16 mouse cellular contexts compared by ENCODE assay signal in genomic region chr11:84697521-84697920, GRCm38 (mm10).
DNase-seq lines count a peak whose midpoint lies in the region; ATAC-seq and TF ChIP-seq lines count a peak whose summit lies in the region.
"Had no signal": no experiment of that assay in that cellular context is flagged by ENCODE, and none has a peak within 500 bp of the region (broad histone marks: within the 10 kb centered on the region; RNA-seq: fewer than 3 reads in every experiment).

No protein-coding gene starts in this region.

- TF ChIP-seq CTCF in E14TG2a.4 (conservative IDR thresholded peaks at IDR 0.05; ENCODE audit: low read length), result no peak
- no peak for TF ChIP-seq CTCF in G1E (IDR thresholded peaks at IDR 0.05; ENCODE audit: low read depth, low read length)
- TF ChIP-seq CTCF in thymus, adult 2 months (IDR thresholded peaks at IDR 0.05; ENCODE audit: borderline replicate concordance, control insufficient read depth, extremely low read depth, insufficient read depth, low read length, poor library complexity), result no peak
- no peak for TF ChIP-seq CTCF in stomach, postnatal 0 days (IDR thresholded peaks at IDR 0.05; ENCODE audit: low read depth)

- no peak overlapping the region for H3K9ac ChIP-seq in stomach, postnatal 0 days (ENCODE audit: low read length)
- H3K9ac ChIP-seq: embryonic facial prominence, embryonic 13.5 days; forebrain, embryonic 12.5 days; neural tube, embryonic 12.5 days; stomach, embryonic 15.5 days had no signal

- TF ChIP-seq EP300 in stomach, postnatal 0 days (optimal IDR thresholded peaks at IDR 0.05), result no peak

- ATAC-seq in G1E (ENCODE audit: extremely low read depth, insufficient number of reproducible peaks, low FRiP score, poor library complexity, severe bottlenecking), result no peak
- ATAC-seq in stomach, postnatal 0 days (ENCODE audit: low FRiP score, low TSS enrichment), result no peak
- ATAC-seq: activated CD4-positive, CD25-positive, alpha-beta regulatory T cell, adult 4 months; intestine, embryonic 16.5 days had no signal

- TF ChIP-seq POLR2A in thymus, adult 2 months (IDR thresholded peaks at IDR 0.05; ENCODE audit: control insufficient read depth, extremely low read depth, insufficient read depth, low read length, poor library complexity), result no peak

- H3K4me1 ChIP-seq in E14TG2a.4 (replicated peaks; ENCODE audit: low read depth, low read length) (peaks cover 59% of the 10 kb centered on the region), G1E (ENCODE audit: insufficient read depth, low read depth, low read length) (peaks cover 82% of the 10 kb centered on the region)
- no peaks in the 10 kb centered on the region; the same call in 1 of the 2 replicates for H3K4me1 ChIP-seq in thymus, adult 2 months (replicated peaks; ENCODE audit: control insufficient read depth, insufficient read depth, low read length)
- H3K4me1 ChIP-seq in stomach, postnatal 0 days (replicated peaks; ENCODE audit: control insufficient read depth, insufficient read depth), result no peaks in the 10 kb centered on the region
- H3K4me1 ChIP-seq: stomach, embryonic 15.5 days had no signal

- intact Hi-C loops in left cerebral cortex, postnatal 10 days (cut with DNase I), result no loop called here

- H3K27me3 ChIP-seq in E14TG2a.4 (ENCODE audit: insufficient read depth, low read length) (peaks cover 17% of the 10 kb centered on the region; the same call in 1 of the 2 replicates), G1E (ENCODE audit: insufficient read depth, low read length) (no peaks in the 10 kb centered on the region)
- H3K27me3 ChIP-seq in thymus, adult 2 months (ENCODE audit: control insufficient read depth, insufficient read depth, low read length), result no peaks in the 10 kb centered on the region
- H3K27me3 ChIP-seq in stomach, postnatal 0 days (ENCODE audit: control insufficient read depth, insufficient read depth, low read length), result no peaks in the 10 kb centered on the region
- H3K27me3 ChIP-seq: stomach, embryonic 15.5 days had no signal

- 0 out of 2 replicates have a peak overlapping the region, but pooled peaks have one; percentile 21 for H3K4me3 ChIP-seq in E14TG2a.4 (replicated peaks; ENCODE audit: low read length)
- H3K4me3 ChIP-seq in G1E (ENCODE audit: low read depth, low read length), result peak overlapping the region; percentile 49; the same call in 1 of the 2 replicates
- no peak overlapping the region for H3K4me3 ChIP-seq in thymus, adult 2 months (ENCODE audit: control insufficient read depth, insufficient read depth, low read length)
- H3K4me3 ChIP-seq in stomach, postnatal 0 days (ENCODE audit: low read depth, low read length), result no peak overlapping the region
- H3K4me3 ChIP-seq: embryonic facial prominence, embryonic 13.5 days; forebrain, embryonic 12.5 days; neural tube, embryonic 12.5 days; stomach, embryonic 15.5 days had no signal

- no peak for DNase-seq in G1E (ENCODE audit: low spot score)
- DNase-seq in layer of hippocampus, adult 18-20 months (ENCODE audit: low spot score in 2 of 2), result peak; percentile 71 to 87
- peak; percentile 57 to 68 for DNase-seq in left cerebral cortex, postnatal 10 days (ENCODE audit: extremely low spot score in 1 of 2, low spot score in 2 of 2)
- DNase-seq in thymus, adult 2 months, result no peak
- DNase-seq in gastrocnemius, adult 8-10 months (ENCODE audit: low spot score in 2 of 2), result no peak
- no peak for DNase-seq in embryo, embryonic 9.5 days (ENCODE audit: extremely low spot score)
- no peak for DNase-seq in stomach, postnatal 0 days (ENCODE audit: low spot score)
- DNase-seq: cerebellum, adult 9-10 months; lung, adult 18-20 months had no signal

- WGBS in thymus, adult 2 months, result 56% methylated on average over 5 of the region's 5 CpGs
- 45% methylated on average over 5 of the region's 5 CpGs for WGBS in stomach, postnatal 0 days

- H3K36me3 ChIP-seq in E14TG2a.4 (ENCODE audit: insufficient read depth, low read length) (no peaks in the 10 kb centered on the region), G1E (replicated peaks) (no peaks in the 10 kb centered on the region)
- no peaks in the 10 kb centered on the region for H3K36me3 ChIP-seq in thymus, adult 2 months (ENCODE audit: control insufficient read depth, insufficient read depth, low read length)
- no peaks in the 10 kb centered on the region for H3K36me3 ChIP-seq in stomach, postnatal 0 days (ENCODE audit: control insufficient read depth, insufficient read depth, low read length)
- H3K36me3 ChIP-seq: embryonic facial prominence, embryonic 13.5 days; forebrain, embryonic 12.5 days; neural tube, embryonic 12.5 days; stomach, embryonic 15.5 days had no signal

- H3K4me2 ChIP-seq in stomach, postnatal 0 days (replicated peaks; ENCODE audit: low read depth), result no peak overlapping the region
- H3K4me2 ChIP-seq: embryonic facial prominence, embryonic 13.5 days; forebrain, embryonic 12.5 days; neural tube, embryonic 12.5 days; stomach, embryonic 15.5 days had no signal

- H3K9me3 ChIP-seq in E14TG2a.4 (ENCODE audit: low read length) (no peaks in the 10 kb centered on the region), G1E (replicated peaks) (no peaks in the 10 kb centered on the region)
- no peaks in the 10 kb centered on the region for H3K9me3 ChIP-seq in stomach, postnatal 0 days (ENCODE audit: control insufficient read depth, low read length)
- H3K9me3 ChIP-seq: embryonic facial prominence, embryonic 13.5 days; forebrain, embryonic 12.5 days; neural tube, embryonic 12.5 days; stomach, embryonic 15.5 days had no signal

- H3K27ac ChIP-seq in thymus, adult 2 months (ENCODE audit: control insufficient read depth, insufficient read depth, low read length), result no peak overlapping the region
- H3K27ac ChIP-seq in stomach, postnatal 0 days (replicated peaks), result no peak overlapping the region
- H3K27ac ChIP-seq: embryonic facial prominence, embryonic 13.5 days; forebrain, embryonic 12.5 days; neural tube, embryonic 12.5 days; stomach, embryonic 15.5 days had no signal

Comparison
In these comparisons a context has a peak if more than half of its experiments do, and no peak if none do; other contexts are left out.
1. H3K4me3 ChIP-seq: peak in E14TG2a.4 (single experiment) and G1E (single experiment); none in thymus, adult 2 months (single experiment) and stomach, postnatal 0 days (single experiment).
2. DNase-seq: peak in layer of hippocampus, adult 18-20 months (2 of 2) and left cerebral cortex, postnatal 10 days (2 of 2); none in G1E (single experiment), thymus, adult 2 months (single experiment), gastrocnemius, adult 8-10 months (0 of 2), embryo, embryonic 9.5 days (single experiment) and stomach, postnatal 0 days (single experiment).